Mouse (Mus musculus) brain, embryonic 14.5 days (tissue): Measurements from ENCODE around the gene Tmem56.

Experiments
- CTCF ChIP-seq: fragments of 200-500 bp; IDR thresholded peaks from 2 replicates; pipeline ENCODE4 v1.5.1; 2012; ENCODE audit warnings: inconsistent platforms, mild to moderate bottlenecking, moderate library complexity, borderline replicate concordance; ENCODE audit not compliant: insufficient read depth, insufficient read length; ENCODE audit errors: extremely low read depth
- POLR2A ChIP-seq: fragments of 200-500 bp; IDR thresholded peaks from 2 replicates; pipeline ENCODE4 v1.6.1; 2012; ENCODE audit warnings: mild to moderate bottlenecking, inconsistent platforms, borderline replicate concordance; ENCODE audit not compliant: poor library complexity, insufficient read depth, insufficient read length, severe bottlenecking; ENCODE audit errors: extremely low read depth

- no peak for TF ChIP-seq CTCF
- TF ChIP-seq POLR2A, result no peak
Measured at GRCm38 (mm10) chr3:121261939-121262520, 20.9 kb downstream of the Tmem56 start.
